Mouse (Mus musculus): Measurements from ENCODE around the gene Pla2g4e. TPM values are rescaled to one million over a fixed set of nuclear protein-coding genes. Genes with fewer than 3 reads are reported as not detected.

Pla2g4e gene
- total and polyA plus RNA-seq, 3 experiments, result not detected

GRCm38 (mm10) chr2:120207028-120207427 lies 38.1 kb downstream of the Pla2g4e start:
- H3K4me1 ChIP-seq (ENCODE audit: control insufficient read depth in 1 of 2, insufficient read depth in 2 of 2, low read length in 2 of 2), result no peaks in the 10 kb centered on the region
- H3K9ac ChIP-seq (ENCODE audit: control insufficient read depth, low read depth, low read length, poor library complexity, severe bottlenecking), result no peak overlapping the region
- H3K36me3 ChIP-seq (ENCODE audit: control insufficient read depth in 1 of 2, insufficient read depth in 2 of 2, low read length in 2 of 2), result no peaks in the 10 kb centered on the region
- H3K27ac ChIP-seq (ENCODE audit: control insufficient read depth, low read depth, low read length), result no peak overlapping the region
- H3K79me2 ChIP-seq (ENCODE audit: control insufficient read depth, insufficient read depth, low read length, poor library complexity), result no peaks in the 10 kb centered on the region
- H3K9me3 ChIP-seq (replicated peaks; ENCODE audit: insufficient read depth, low read length), result no peaks in the 10 kb centered on the region
- peaks cover 12 to 27% of the 10 kb centered on the region in 2 experiments for H3K27me3 ChIP-seq (ENCODE audit: control insufficient read depth in 1 of 2, insufficient read depth in 2 of 2, low read length in 2 of 2)
- no peak overlapping the region for H3K4me3 ChIP-seq (ENCODE audit: control insufficient read depth in 1 of 2, insufficient read depth in 1 of 2, low read depth in 2 of 2, low read length in 2 of 2)
- TF ChIP-seq NRF1 (IDR thresholded peaks at IDR 0.05; ENCODE audit: insufficient read depth, low read depth, low read length, poor library complexity, severe bottlenecking), result no peak
- no peak for TF ChIP-seq CTCF (IDR thresholded peaks at IDR 0.05 in 2 of 3, conservative IDR thresholded peaks at IDR 0.05 in 1 of 3; ENCODE audit: control insufficient read depth in 1 of 3, insufficient read depth in 1 of 3, low read depth in 2 of 3, low read length in 3 of 3, poor library complexity in 1 of 3, severe bottlenecking in 1 of 3)
- TF ChIP-seq USF2 (IDR thresholded peaks at IDR 0.05; ENCODE audit: borderline replicate concordance in 1 of 2, insufficient read depth in 1 of 2, low read depth in 1 of 2, low read length in 2 of 2), result no peak
- no peak for TF ChIP-seq MYC (IDR thresholded peaks at IDR 0.05; ENCODE audit: low read depth, low read length)
- TF ChIP-seq SMC3 (IDR thresholded peaks at IDR 0.05; ENCODE audit: low read depth, low read length), result no peak
- TF ChIP-seq USF1 (IDR thresholded peaks at IDR 0.05; ENCODE audit: low read depth, low read length), result no peak
- no peak for TF ChIP-seq RCOR1 (IDR thresholded peaks at IDR 0.05; ENCODE audit: low read depth, low read length)
- no peak for TF ChIP-seq SIN3A (IDR thresholded peaks at IDR 0.05; ENCODE audit: low read length)
- TF ChIP-seq ZNF384 (IDR thresholded peaks at IDR 0.05; ENCODE audit: low read depth, low read length), result no peak
- TF ChIP-seq NELFE (IDR thresholded peaks at IDR 0.05; ENCODE audit: low read depth, low read length), result no peak
- TF ChIP-seq BHLHE40 (IDR thresholded peaks at IDR 0.05; ENCODE audit: borderline replicate concordance, low read depth, low read length), result no peak
- TF ChIP-seq POLR2A (IDR thresholded peaks at IDR 0.05; ENCODE audit: control insufficient read depth in 1 of 2, insufficient read depth in 1 of 2, low read depth in 1 of 2, low read length in 2 of 2, poor library complexity in 1 of 2), result no peak
- DNase-seq (ENCODE audit: low read depth, low spot score), result no peak

- no peak overlapping the region for H3K9ac ChIP-seq (ENCODE audit: control insufficient read depth, low read depth, low read length, poor library complexity, severe bottlenecking)
- no peaks in the 10 kb centered on the region for H3K36me3 ChIP-seq (ENCODE audit: control insufficient read depth in 1 of 2, insufficient read depth in 2 of 2, low read length in 2 of 2)
- no peak overlapping the region for H3K27ac ChIP-seq (ENCODE audit: control insufficient read depth, low read depth, low read length)
- H3K79me2 ChIP-seq (ENCODE audit: control insufficient read depth, insufficient read depth, low read length, poor library complexity), result no peaks in the 10 kb centered on the region
- H3K4me3 ChIP-seq (ENCODE audit: control insufficient read depth in 1 of 2, insufficient read depth in 1 of 2, low read depth in 2 of 2, low read length in 2 of 2), result no peak overlapping the region
- TF ChIP-seq MAX (IDR thresholded peaks at IDR 0.05; ENCODE audit: low read length) (no peak), GATA1 (IDR thresholded peaks at IDR 0.05; ENCODE audit: low read depth, low read length) (no peak), SIN3A (IDR thresholded peaks at IDR 0.05; ENCODE audit: low read length) (no peak), CHD1 (IDR thresholded peaks at IDR 0.05; ENCODE audit: low read depth, low read length) (no peak), CHD2 (IDR thresholded peaks at IDR 0.05; ENCODE audit: low read length) (no peak), RCOR1 (IDR thresholded peaks at IDR 0.05; ENCODE audit: low read depth, low read length) (no peak), E2F4 (IDR thresholded peaks at IDR 0.05; ENCODE audit: borderline replicate concordance, low read depth, low read length) (no peak), ETS1 (IDR thresholded peaks at IDR 0.05; ENCODE audit: low read depth, low read length) (no peak), POLR2A (IDR thresholded peaks at IDR 0.05; ENCODE audit: control insufficient read depth in 1 of 2, insufficient read depth in 1 of 2, low read depth in 1 of 2, low read length in 2 of 2, poor library complexity in 1 of 2) (no peak), KAT2A (conservative IDR thresholded peaks at IDR 0.05; ENCODE audit: low read depth, low read length) (no peak), ZNF384 (IDR thresholded peaks at IDR 0.05; ENCODE audit: low read depth, low read length) (no peak), ZC3H11A (IDR thresholded peaks at IDR 0.05; ENCODE audit: low read depth, low read length) (no peak), MAFK (IDR thresholded peaks at IDR 0.05; ENCODE audit: borderline replicate concordance, low read depth, low read length) (no peak), USF1 (IDR thresholded peaks at IDR 0.05; ENCODE audit: low read depth, low read length) (no peak), MYB (IDR thresholded peaks at IDR 0.05; ENCODE audit: low read depth, low read length) (no peak), NELFE (IDR thresholded peaks at IDR 0.05; ENCODE audit: low read depth, low read length) (no peak), MAZ (IDR thresholded peaks at IDR 0.05; ENCODE audit: low read depth, low read length) (no peak), POLR2AphosphoS2 (IDR thresholded peaks at IDR 0.05; ENCODE audit: low read length) (no peak), JUND (IDR thresholded peaks at IDR 0.05; ENCODE audit: low read depth, low read length) (no peak), BHLHE40 (IDR thresholded peaks at IDR 0.05; ENCODE audit: borderline replicate concordance, low read depth, low read length) (no peak)
- H3K27me3 ChIP-seq (ENCODE audit: control insufficient read depth in 1 of 2, insufficient read depth in 2 of 2, low read length in 2 of 2), result peaks cover 11 to 20% of the 10 kb centered on the region in 2 experiments
- no peaks in the 10 kb centered on the region for H3K9me3 ChIP-seq (replicated peaks; ENCODE audit: insufficient read depth, low read length)
- DNase-seq (ENCODE audit: low read depth, low spot score), result no peak
- H3K4me1 ChIP-seq (ENCODE audit: control insufficient read depth in 1 of 2, insufficient read depth in 2 of 2, low read length in 2 of 2), result no peaks in the 10 kb centered on the region
These were observed 41.4 kb downstream of the Pla2g4e start for GRCm38 (mm10) chr2:120203742-120204141.
